Mouse (Mus musculus) cerebellum, postnatal 36 days (tissue): ENCODE measurements around the gene Olfr972.
"Not testable (repeated sequence)": the region's sequence is repeated elsewhere in the genome, so short reads cannot be mapped to it uniquely, and the experiment has no call there.

Experiments used
- DNase-seq, 2 experiments: peaks; one replicate each; pipeline ENCODE4 v3.0.0; 2021 to 2022; ENCODE audit warnings: mixed read lengths in 2 of 2

The Olfr972 gene

DNA sequence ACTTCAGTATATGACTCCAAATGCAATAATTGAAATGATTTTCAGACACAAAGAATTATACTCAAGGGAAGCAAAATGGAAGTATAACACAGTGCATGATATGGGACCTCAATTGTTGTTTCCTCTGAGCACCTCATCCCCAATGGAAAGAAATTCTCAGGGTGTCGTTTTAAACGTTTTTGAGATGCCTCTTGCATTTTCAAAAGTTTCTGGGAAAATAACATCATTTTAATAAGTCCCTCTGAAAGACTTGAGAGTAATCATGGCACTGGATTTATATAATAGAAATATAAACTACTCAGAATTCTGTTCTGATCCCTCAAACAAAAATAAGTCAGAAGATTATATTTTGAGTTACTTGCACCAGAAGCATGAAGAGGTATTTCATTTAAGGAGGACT, at the start of gene Olfr972:
Olfr972 (plus strand) TSS at position 301 of the 400 bp plus-strand sequence.
- DNase-seq = no peak

DNA sequence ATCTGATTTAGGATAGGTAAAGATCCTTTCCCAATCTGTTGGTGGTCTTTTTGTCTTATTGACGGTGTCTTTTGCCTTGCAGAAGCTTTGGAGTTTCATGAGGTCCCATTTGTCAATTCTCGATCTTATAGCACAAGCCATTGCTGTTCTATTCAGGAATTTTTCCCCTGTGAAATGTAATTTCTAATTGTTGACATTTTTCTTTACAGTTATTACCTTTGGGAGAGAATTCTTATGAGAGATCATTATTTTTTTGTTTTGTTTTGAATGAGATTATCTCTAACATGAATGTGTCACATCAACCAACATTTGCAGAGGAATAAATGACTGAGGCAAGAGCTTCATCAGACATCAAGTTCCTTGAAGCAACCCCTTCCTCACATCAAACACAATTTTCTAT, 29.6 kb upstream of the Olfr972 start, which contains the start of gene Olfr971:
Olfr971 (plus strand) TSS at position 301 of the 400 bp plus-strand sequence.
- DNase-seq = not testable (repeated sequence)

DNA sequence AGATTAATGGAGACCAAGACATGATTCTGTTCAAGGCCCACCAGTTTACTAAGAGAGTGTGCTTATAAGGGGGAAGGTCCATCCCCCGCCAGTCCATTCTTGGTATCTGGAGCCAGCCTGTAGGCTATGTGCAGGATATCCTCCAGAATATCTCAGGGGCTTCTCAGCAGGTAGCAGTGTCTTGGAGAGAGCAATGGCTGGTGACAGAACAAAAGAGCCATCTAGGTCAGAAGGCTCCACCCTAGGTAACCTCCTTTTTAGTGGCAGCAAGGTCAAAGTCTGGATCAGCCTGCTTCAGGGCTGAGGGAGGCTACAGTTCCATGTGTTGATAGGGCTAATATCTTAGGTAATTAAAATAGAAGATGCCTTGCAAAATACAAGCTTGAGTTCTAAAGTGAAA, 5.8 kb downstream of the Olfr972 start:
- not testable (repeated sequence) for DNase-seq

DNA sequence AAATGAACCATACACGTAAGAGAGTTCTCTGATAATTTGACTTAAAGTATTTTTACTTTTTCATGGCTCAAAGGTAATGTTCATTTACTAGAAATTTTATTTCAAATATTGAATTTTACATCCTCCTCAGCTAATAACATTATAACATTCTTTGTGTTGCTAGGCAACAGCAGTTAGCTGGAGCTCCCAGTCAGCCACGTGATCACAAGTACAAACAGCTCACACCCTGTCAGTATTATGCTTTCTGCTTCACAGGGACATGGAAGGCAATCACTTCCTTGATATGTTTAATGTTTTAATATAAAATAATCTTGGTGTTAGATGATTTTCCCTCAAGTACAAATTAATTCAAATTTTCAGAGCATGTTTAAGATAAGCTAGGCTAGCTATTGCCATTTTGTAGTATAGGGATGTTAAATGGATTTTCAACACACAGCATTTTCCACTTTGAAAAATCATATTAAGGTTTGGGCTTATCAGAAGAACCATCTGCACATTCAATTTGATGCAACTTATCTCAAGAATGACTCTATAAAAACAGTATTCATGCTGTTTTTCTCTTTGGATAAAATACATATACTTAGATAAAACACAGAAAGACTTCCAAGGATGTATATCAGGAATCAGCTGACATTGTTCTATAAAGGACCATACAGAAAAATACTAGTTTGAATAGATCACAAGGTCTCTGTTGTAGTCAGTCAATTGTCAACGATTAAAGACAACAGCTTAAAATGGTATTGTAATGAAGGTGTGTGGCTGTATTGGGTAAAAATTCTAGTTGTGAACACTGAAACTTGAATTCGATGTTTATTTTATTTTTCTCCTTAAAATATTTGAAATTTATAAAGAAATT, 11.5 kb downstream of the Olfr972 start:
- not testable (repeated sequence) for DNase-seq

DNA sequence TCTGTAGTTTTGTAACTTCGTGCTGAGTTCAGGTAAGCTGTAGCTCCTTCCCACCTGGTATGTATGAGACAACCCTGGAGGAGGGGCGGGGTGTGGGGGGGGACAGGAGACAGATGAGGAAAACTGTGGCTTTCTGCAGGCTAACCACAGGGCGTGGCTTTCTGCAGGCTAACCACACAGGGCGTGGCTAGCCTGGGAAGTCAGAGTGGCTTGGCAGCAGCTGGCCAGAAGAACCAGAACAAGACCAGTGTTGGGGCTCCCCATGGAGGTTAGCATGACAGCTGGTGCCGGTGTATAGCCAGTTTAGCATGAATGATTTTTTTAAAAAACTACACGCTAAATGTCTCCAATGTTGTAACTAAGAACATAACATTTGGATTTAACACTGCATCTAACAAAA, 38.9 kb downstream of the Olfr972 start:
- DNase-seq = no peak

DNA sequence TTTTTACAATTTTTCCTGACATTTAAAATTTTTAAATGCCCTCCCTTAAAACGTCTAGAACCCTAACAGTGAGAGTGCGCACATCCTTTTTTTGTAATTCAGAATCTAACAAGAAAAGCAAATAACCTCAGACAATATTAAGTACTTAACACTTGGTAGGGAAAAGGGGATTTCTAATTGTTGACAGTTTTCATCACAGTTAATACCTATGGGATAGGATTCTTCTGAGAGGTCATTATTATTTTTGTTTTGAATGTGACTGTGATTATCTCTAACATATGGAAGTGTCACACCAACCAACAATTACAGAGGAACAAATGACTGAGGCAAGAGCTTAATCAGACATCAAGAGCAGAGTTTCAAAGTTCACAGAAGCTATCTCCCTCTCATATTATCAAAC, 40.8 kb downstream of the Olfr972 start, which contains the start of gene Olfr229:
Olfr229 (plus strand) TSS at position 301 of the 400 bp plus-strand sequence.
- DNase-seq = no peak

DNA sequence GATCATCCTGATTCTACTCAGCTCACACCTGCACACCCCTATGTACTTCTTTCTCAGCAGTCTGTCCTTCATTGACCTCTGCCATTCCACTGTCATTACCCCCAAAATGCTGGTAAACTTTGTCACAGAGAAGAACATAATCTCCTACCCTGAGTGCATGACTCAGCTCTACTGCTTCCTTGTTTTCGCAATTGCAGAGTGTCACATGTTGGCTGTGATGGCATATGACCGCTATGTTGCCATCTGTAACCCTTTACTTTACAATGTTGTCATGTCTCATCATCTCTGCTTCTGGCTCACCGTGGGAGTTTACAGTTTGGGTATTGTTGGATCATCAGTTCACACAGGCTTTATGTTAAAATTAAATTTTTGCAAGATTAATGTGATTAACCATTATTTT, 43.7 kb downstream of the Olfr972 start:
- no peak for DNase-seq
